Mouse (Mus musculus) heart, embryonic 16.5 days (tissue): ENCODE data around the gene Sptbn4. TPM values are rescaled to one million over a fixed set of nuclear protein-coding genes. Genes with fewer than 3 reads are reported as not detected.

ENCODE experiments used
- ATAC-seq: fragments of 200-750 bp; cut with Nextera tagmentation; replicated peaks from 2 replicates; pipeline ENCODE4 v1.8.0; 2017; ENCODE audit warnings: moderate number of reproducible peaks; ENCODE audit not compliant: insufficient read depth, low FRiP score; ENCODE audit errors: extremely low read depth
- H3K27ac ChIP-seq: fragments of 300-500 bp; sonication (generic); 2 replicates; pipeline ENCODE4 v1.5.1; 2014; ENCODE audit warnings: mild to moderate bottlenecking, low read length, control low read depth, moderate library complexity
- H3K27me3 ChIP-seq: fragments of 300-500 bp; sonication (generic); 2 replicates; pipeline ENCODE4 v1.6.1; 2014; ENCODE audit warnings: low read length, mixed read lengths; ENCODE audit not compliant: control insufficient read depth, insufficient read depth
- H3K36me3 ChIP-seq: fragments of 300-500 bp; sonication (generic); 2 replicates; pipeline ENCODE4 v1.6.1; 2014; ENCODE audit not compliant: control insufficient read depth, insufficient read depth
- H3K4me1 ChIP-seq: fragments of 300-500 bp; sonication (generic); 2 replicates; pipeline ENCODE4 v1.6.1; 2014; ENCODE audit warnings: low read length, mixed read lengths; ENCODE audit not compliant: control insufficient read depth, insufficient read depth
- H3K4me2 ChIP-seq: fragments of 300-500 bp; sonication (generic); 2 replicates; pipeline ENCODE4 v1.6.1; 2014; ENCODE audit warnings: low read depth, mild to moderate bottlenecking, control low read depth, low read length
- H3K4me3 ChIP-seq: fragments of 300-500 bp; sonication (generic); 2 replicates; pipeline ENCODE4 v1.5.1; 2014; ENCODE audit warnings: mild to moderate bottlenecking, control low read depth, low read length
- H3K9ac ChIP-seq: fragments of 300-500 bp; sonication (generic); 2 replicates; pipeline ENCODE4 v1.6.1; 2014; ENCODE audit warnings: low read length, control low read depth
- H3K9me3 ChIP-seq: fragments of 300-500 bp; sonication (generic); replicated peaks from 2 replicates; pipeline ENCODE4 v1.6.1; 2016; ENCODE audit warnings: low read length; ENCODE audit not compliant: control insufficient read depth
- WGBS: fragments of 180-500 bp; shearing (Covaris S2); extraction: QIAGEN DNeasy Blood & Tissue Kit; methylation state at CpG from one replicate; pipeline ENCODE4 v1.1.7; 2014; 5-methylcytosine and 5-hydroxymethylcytosine counted together
- polyA plus RNA-seq: library from polyadenylated mRNA; unstranded; fragments of >200 nt; fragmentation: Nextera tagmentation; extraction: Ambion mirVana; gene quantifications from 2 replicates; pipeline ENCODE4 v1.2.1, GENCODE M21; 2015

The Sptbn4 gene
- polyA plus RNA-seq, 1 experiment from 2014 or later: 0.43 TPM

GRCm38 (mm10) chr7:27339114-27339513, 108.4 kb downstream of the Sptbn4 start:
- no peak overlapping the region for H3K9ac ChIP-seq
- H3K27me3 ChIP-seq: peaks cover 56% of the 10 kb centered on the region
- no peak overlapping the region for H3K4me2 ChIP-seq
- peaks cover 15% of the 10 kb centered on the region for H3K4me1 ChIP-seq
- peaks cover 4% of the 10 kb centered on the region for H3K36me3 ChIP-seq
- no peak overlapping the region for H3K4me3 ChIP-seq
- no peak for ATAC-seq
- 80% methylated on average over 4 of the region's 4 CpGs for WGBS
- H3K27ac ChIP-seq: no peak overlapping the region
- H3K9me3 ChIP-seq: no peaks in the 10 kb centered on the region

- Histone ChIP-seq H3K4me1 (peaks cover 29% of the 10 kb centered on the region), H3K4me2 (peak within 1 kb of the TSS; percentile 65), H3K36me3 (peaks cover 2% of the 10 kb centered on the region), H3K27ac (no peak within 1 kb of the TSS), H3K9ac (peak within 1 kb of the TSS; percentile 53), H3K4me3 (peak within 1 kb of the TSS; percentile 43), H3K27me3 (peaks cover 72% of the 10 kb centered on the region), H3K9me3 (no peaks in the 10 kb centered on the region)
- WGBS: 1% methylated on average over 36 of the region's 36 CpGs
- no peak for ATAC-seq
Observed at GRCm38 (mm10) chr7:27337175-27337853, 110.2 kb downstream of the Sptbn4 start, which contains the start of gene Ltbp4. TSS of gene Ltbp4 (minus strand) at chr7:27337692.

- Histone ChIP-seq H3K27me3 (peaks cover 78% of the 10 kb centered on the region), H3K4me3 (peak overlapping the region; percentile 43), H3K36me3 (no peaks in the 10 kb centered on the region), H3K4me1 (peaks cover 35% of the 10 kb centered on the region), H3K4me2 (peak overlapping the region; percentile 65), H3K9ac (peak overlapping the region; percentile 49; the same call in 1 of the 2 replicates), H3K27ac (peak overlapping the region; percentile 57), H3K9me3 (no peaks in the 10 kb centered on the region)
- peak; percentile 62 for ATAC-seq
- whole genome bisulfite sequencing: under 1% methylated on average over 47 of the region's 47 CpGs
Observed at GRCm38 (mm10) chr7:27335928-27336823, 111.3 kb downstream of the Sptbn4 start.

GRCm38 (mm10) chr7:27335011-27335720, 112.3 kb downstream of the Sptbn4 start:
- Histone ChIP-seq H3K4me2 (peak overlapping the region; percentile 90; the same call in 1 of the 2 replicates), H3K27me3 (peaks cover 84% of the 10 kb centered on the region), H3K4me3 (no peak overlapping the region), H3K9me3 (no peaks in the 10 kb centered on the region), H3K9ac (peak overlapping the region; percentile 33; the same call in 1 of the 2 replicates), H3K36me3 (no peaks in the 10 kb centered on the region), H3K4me1 (peaks cover 43% of the 10 kb centered on the region), H3K27ac (peak overlapping the region; percentile 68)
- ATAC-seq: no peak
- 43% methylated on average over 15 of the region's 15 CpGs for WGBS

- ATAC-seq: peak; percentile 2; the same call in 1 of the 2 replicates
- Histone ChIP-seq H3K27me3 (peaks cover 87% of the 10 kb centered on the region), H3K4me3 (peak overlapping the region; percentile 73), H3K4me1 (peaks cover 50% of the 10 kb centered on the region), H3K9me3 (no peaks in the 10 kb centered on the region), H3K4me2 (peak overlapping the region; percentile 90), H3K36me3 (no peaks in the 10 kb centered on the region), H3K27ac (peak overlapping the region; percentile 68), H3K9ac (peak overlapping the region; percentile 33; the same call in 1 of the 2 replicates)
- WGBS: 2% methylated on average over 32 of the region's 32 CpGs
Observed at GRCm38 (mm10) chr7:27334405-27334911, 113.0 kb downstream of the Sptbn4 start.

- WGBS: under 1% methylated on average over 48 of the region's 77 CpGs
- Histone ChIP-seq H3K4me1 (peaks cover 56% of the 10 kb centered on the region), H3K4me2 (peak overlapping the region; percentile 90), H3K9me3 (no peaks in the 10 kb centered on the region), H3K9ac (peak overlapping the region; percentile 85), H3K4me3 (peak overlapping the region; percentile 73), H3K27me3 (peaks cover 85% of the 10 kb centered on the region), H3K36me3 (no peaks in the 10 kb centered on the region), H3K27ac (peak overlapping the region; percentile 74)
- no peak for ATAC-seq
Observed at GRCm38 (mm10) chr7:27333316-27333941, 114.1 kb downstream of the Sptbn4 start.

- H3K9me3 ChIP-seq: no peaks in the 10 kb centered on the region
- H3K4me1 ChIP-seq: peaks cover 55% of the 10 kb centered on the region
- peak overlapping the region; percentile 73 for H3K4me3 ChIP-seq
- H3K27ac ChIP-seq: peak overlapping the region; percentile 74
- WGBS: 1% methylated on average over 39 of the region's 39 CpGs
- ATAC-seq: 0 out of 2 replicates have a peak, but pooled peaks have one; percentile 10
- peaks cover 85% of the 10 kb centered on the region for H3K27me3 ChIP-seq
- peak overlapping the region; percentile 85 for H3K9ac ChIP-seq
- peak overlapping the region; percentile 90 for H3K4me2 ChIP-seq
- no peaks in the 10 kb centered on the region for H3K36me3 ChIP-seq
Observed at GRCm38 (mm10) chr7:27332353-27333199, 114.9 kb downstream of the Sptbn4 start.
